Mouse (Mus musculus) embryonic facial prominence, embryonic 15.5 days (tissue): ENCODE measurements around the gene Des. TPM values are rescaled to one million over a fixed set of nuclear protein-coding genes. Genes with fewer than 3 reads are reported as not detected.

Experiments
- ATAC-seq: fragments of 200-750 bp; cut with Nextera tagmentation; 2 replicates; pipeline ENCODE4 v1.8.0; 2017; ENCODE audit warnings: low read depth, moderate TSS enrichment; ENCODE audit not compliant: insufficient number of reproducible peaks, low FRiP score, low TSS enrichment
- H3K27ac ChIP-seq: fragments of 300-500 bp; sonication (generic); replicated peaks from 2 replicates; pipeline ENCODE4 v1.5.1; 2015; ENCODE audit warnings: mild to moderate bottlenecking, inconsistent platforms
- H3K27me3 ChIP-seq: fragments of 300-500 bp; sonication (generic); 2 replicates; pipeline ENCODE4 v1.6.1; 2015; ENCODE audit warnings: inconsistent platforms
- H3K36me3 ChIP-seq: fragments of 300-500 bp; sonication (generic); 2 replicates; pipeline ENCODE4 v1.6.1; 2015; ENCODE audit warnings: mild to moderate bottlenecking, inconsistent platforms
- H3K4me1 ChIP-seq: fragments of 300-500 bp; sonication (generic); 2 replicates; pipeline ENCODE4 v1.6.1; 2015; ENCODE audit warnings: inconsistent platforms
- H3K4me2 ChIP-seq: fragments of 300-500 bp; sonication (generic); replicated peaks from 2 replicates; pipeline ENCODE4 v1.6.1; 2015; ENCODE audit warnings: mild to moderate bottlenecking, inconsistent platforms
- H3K4me3 ChIP-seq: fragments of 300-500 bp; sonication (generic); replicated peaks from 2 replicates; pipeline ENCODE4 v1.5.1; 2015; ENCODE audit warnings: mild to moderate bottlenecking, inconsistent platforms
- H3K9ac ChIP-seq: fragments of 300-500 bp; sonication (generic); 2 replicates; pipeline ENCODE4 v1.6.1; 2015; ENCODE audit warnings: inconsistent platforms
- H3K9me3 ChIP-seq: fragments of 300-500 bp; sonication (generic); replicated peaks from 2 replicates; pipeline ENCODE4 v1.6.1; 2016; ENCODE audit warnings: inconsistent platforms
- WGBS: fragments of 180-500 bp; shearing (Covaris S2); methylation state at CpG from one replicate; pipeline ENCODE4 v1.1.7; 2015; 5-methylcytosine and 5-hydroxymethylcytosine counted together
- polyA plus RNA-seq: library from polyadenylated mRNA; unstranded; fragments of >200 nt; fragmentation: Nextera tagmentation; extraction: Ambion mirVana; gene quantifications from 2 replicates; pipeline ENCODE4 v1.2.1, GENCODE M21; 2015

Des gene
- polyA plus RNA-seq: 112 and 140 TPM in 2 replicates

DNA sequence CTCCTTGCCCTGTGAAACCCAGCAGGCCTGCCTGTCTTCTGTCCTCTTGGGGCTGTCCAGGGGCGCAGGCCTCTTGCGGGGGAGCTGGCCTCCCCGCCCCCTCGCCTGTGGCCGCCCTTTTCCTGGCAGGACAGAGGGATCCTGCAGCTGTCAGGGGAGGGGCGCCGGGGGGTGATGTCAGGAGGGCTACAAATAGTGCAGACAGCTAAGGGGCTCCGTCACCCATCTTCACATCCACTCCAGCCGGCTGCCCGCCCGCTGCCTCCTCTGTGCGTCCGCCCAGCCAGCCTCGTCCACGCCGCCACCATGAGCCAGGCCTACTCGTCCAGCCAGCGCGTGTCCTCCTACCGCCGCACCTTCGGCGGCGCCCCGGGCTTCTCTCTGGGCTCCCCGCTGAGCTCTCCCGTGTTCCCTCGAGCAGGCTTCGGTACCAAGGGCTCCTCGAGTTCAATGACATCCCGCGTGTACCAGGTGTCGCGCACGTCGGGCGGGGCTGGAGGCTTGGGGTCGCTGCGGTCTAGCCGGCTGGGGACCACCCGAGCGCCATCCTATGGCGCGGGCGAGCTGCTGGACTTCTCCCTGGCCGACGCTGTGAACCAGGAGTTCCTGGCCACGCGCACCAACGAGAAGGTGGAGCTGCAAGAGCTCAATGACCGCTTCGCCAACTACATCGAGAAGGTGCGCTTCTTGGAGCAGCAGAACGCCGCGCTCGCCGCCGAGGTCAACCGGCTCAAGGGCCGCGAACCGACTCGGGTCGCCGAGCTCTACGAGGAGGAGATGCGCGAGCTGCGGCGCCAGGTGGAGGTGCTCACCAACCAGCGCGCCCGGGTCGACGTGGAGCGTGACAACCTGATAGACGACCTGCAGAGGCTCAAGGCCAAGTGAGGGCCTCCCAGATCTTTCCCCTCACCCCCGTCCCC is at the start of gene Des:
Gene Des (plus strand): TSS at position 218 of the 920 bp plus-strand sequence.
- H3K36me3 ChIP-seq: no peaks in the 10 kb centered on the region
- no peak within 1 kb of the TSS for H3K9ac ChIP-seq
- H3K27me3 ChIP-seq: peaks cover 40% of the 10 kb centered on the region
- 3% methylated on average over 79 of the region's 80 CpGs for WGBS
- H3K9me3 ChIP-seq: no peaks in the 10 kb centered on the region
- ATAC-seq: peak; percentile 59
- peak within 1 kb of the TSS; percentile 36 for H3K4me3 ChIP-seq
- peaks cover 16% of the 10 kb centered on the region for H3K4me1 ChIP-seq
- H3K27ac ChIP-seq: no peak within 1 kb of the TSS
- H3K4me2 ChIP-seq: peak within 1 kb of the TSS; percentile 54

DNA sequence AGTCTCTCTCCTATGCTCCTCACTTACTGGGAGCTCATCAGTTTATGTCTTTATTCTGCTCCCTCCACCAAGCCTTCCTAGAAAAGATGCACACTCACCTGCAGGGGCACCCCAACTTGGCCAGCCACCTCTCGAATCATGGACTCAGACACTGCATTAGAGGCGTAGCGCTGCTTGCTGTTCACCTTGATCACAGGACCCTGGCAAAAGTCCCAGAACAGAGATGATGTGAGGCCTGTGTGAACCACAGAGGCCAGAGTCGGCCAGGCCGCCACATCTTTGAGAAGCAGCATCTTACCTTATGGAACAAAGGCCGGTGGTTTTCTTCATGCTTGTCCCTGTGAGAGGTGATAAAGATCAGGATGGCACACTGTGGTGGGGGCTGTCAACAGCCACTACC is 48.4 kb upstream of the Des start:
- H3K4me2 ChIP-seq: no peak overlapping the region
- H3K27ac ChIP-seq: no peak overlapping the region
- WGBS: 93% methylated on average over 6 of the region's 6 CpGs
- peaks cover 81% of the 10 kb centered on the region for H3K36me3 ChIP-seq
- no peaks in the 10 kb centered on the region for H3K9me3 ChIP-seq
- H3K4me3 ChIP-seq: no peak overlapping the region
- no peak overlapping the region for H3K9ac ChIP-seq
- H3K27me3 ChIP-seq: no peaks in the 10 kb centered on the region
- peaks cover 9% of the 10 kb centered on the region; the same call in 1 of the 2 replicates for H3K4me1 ChIP-seq
- no peak for ATAC-seq

- Histone ChIP-seq H3K4me3 (no peak overlapping the region), H3K27me3 (no peaks in the 10 kb centered on the region), H3K4me1 (peaks cover 14% of the 10 kb centered on the region; the same call in 1 of the 2 replicates), H3K36me3 (peaks cover 54% of the 10 kb centered on the region), H3K9me3 (no peaks in the 10 kb centered on the region), H3K27ac (no peak overlapping the region), H3K9ac (no peak overlapping the region), H3K4me2 (no peak overlapping the region)
- ATAC-seq: no peak
- whole genome bisulfite sequencing: 91% methylated on average over 6 of the region's 6 CpGs
Observed at GRCm38 (mm10) chr1:75315011-75315410, 45.1 kb upstream of the Des start.

- H3K4me2 ChIP-seq: peak overlapping the region; percentile 55
- H3K4me1 ChIP-seq: peaks cover 14% of the 10 kb centered on the region; the same call in 1 of the 2 replicates
- peaks cover 47% of the 10 kb centered on the region for H3K36me3 ChIP-seq
- H3K27me3 ChIP-seq: no peaks in the 10 kb centered on the region
- H3K9ac ChIP-seq: no peak overlapping the region
- WGBS: 85% methylated on average over 29 of the region's 29 CpGs
- ATAC-seq: no peak
- no peaks in the 10 kb centered on the region for H3K9me3 ChIP-seq
- peak overlapping the region; percentile 85 for H3K4me3 ChIP-seq
- no peak overlapping the region for H3K27ac ChIP-seq
Observed at GRCm38 (mm10) chr1:75315456-75316365, 44.4 kb upstream of the Des start.

GRCm38 (mm10) chr1:75316861-75317240 is 43.3 kb upstream of the Des start:
- under 1% methylated on average over 20 of the region's 20 CpGs for WGBS
- peak overlapping the region; percentile 85 for H3K4me3 ChIP-seq
- ATAC-seq: peak; percentile 26
- H3K9ac ChIP-seq: peak overlapping the region; percentile 68
- H3K4me1 ChIP-seq: peaks cover 14% of the 10 kb centered on the region; the same call in 1 of the 2 replicates
- H3K4me2 ChIP-seq: peak overlapping the region; percentile 55
- peak overlapping the region; percentile 95 for H3K27ac ChIP-seq
- no peaks in the 10 kb centered on the region for H3K27me3 ChIP-seq
- peaks cover 35% of the 10 kb centered on the region for H3K36me3 ChIP-seq
- no peaks in the 10 kb centered on the region for H3K9me3 ChIP-seq

DNA sequence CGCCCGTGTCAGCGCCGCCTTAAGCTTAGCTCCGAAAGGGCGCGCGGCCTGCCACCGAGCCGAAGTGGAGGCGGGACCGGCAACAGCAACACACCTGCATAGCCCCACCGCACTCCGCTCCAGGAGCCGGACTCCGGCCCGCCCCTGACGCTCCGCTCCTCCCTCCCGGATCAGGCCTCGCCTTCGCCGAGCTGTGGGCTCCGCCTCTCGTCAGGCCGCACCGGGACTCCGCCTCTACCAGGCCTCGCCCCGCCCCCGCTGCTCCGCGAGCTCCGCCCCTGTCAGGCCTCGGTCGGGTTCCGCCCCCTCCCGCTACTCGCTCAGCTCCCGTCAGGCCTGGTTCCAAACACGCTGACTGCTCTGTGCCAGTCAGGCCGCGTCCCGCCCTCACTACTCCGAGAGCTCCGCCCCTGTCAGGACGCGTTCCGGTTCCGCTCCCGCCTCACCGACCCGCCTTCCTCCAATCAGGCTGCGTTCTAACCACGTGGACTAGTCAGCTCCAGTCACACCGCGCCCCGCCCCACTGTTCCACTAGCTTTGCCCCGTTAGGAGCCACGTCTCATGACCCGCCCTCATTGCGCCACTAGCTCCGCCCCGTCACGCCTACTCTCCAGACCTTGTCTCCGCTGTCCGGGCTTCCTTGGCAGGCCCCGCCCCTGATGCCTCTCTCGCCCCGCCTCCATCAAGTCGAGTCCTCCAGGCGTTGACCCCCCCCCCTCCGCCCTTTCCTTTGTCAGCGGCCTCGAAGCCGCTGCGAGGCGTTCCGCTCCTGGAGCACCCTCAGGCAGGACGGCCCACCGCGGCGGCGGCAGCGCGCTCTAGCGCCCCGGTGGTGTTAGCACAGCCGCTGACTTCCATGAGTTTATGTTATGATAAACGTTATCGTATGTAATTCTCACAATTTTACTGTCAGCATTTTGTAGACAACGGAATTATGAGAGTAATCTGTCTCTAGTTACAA is 42.6 kb upstream of the Des start, which contains the start of gene Dnpep:
Gene Dnpep (minus strand): TSS at position 750 of the 961 bp plus-strand sequence.
- Histone ChIP-seq H3K4me1 (peaks cover 14% of the 10 kb centered on the region; the same call in 1 of the 2 replicates), H3K9ac (peak within 1 kb of the TSS; percentile 68), H3K9me3 (no peaks in the 10 kb centered on the region), H3K4me3 (peak within 1 kb of the TSS; percentile 85), H3K27ac (peak within 1 kb of the TSS; percentile 95), H3K4me2 (peak within 1 kb of the TSS; percentile 55), H3K36me3 (peaks cover 29% of the 10 kb centered on the region), H3K27me3 (no peaks in the 10 kb centered on the region)
- ATAC-seq: peak; percentile 97
- under 1% methylated on average over 92 of the region's 92 CpGs for WGBS

GRCm38 (mm10) chr1:75318301-75318700 is 41.8 kb upstream of the Des start:
- WGBS: 58% methylated on average over 3 of the region's 3 CpGs
- H3K9ac ChIP-seq: 0 out of 2 replicates have a peak overlapping the region, but pooled peaks have one; percentile 19
- H3K27ac ChIP-seq: peak overlapping the region; percentile 68
- peak overlapping the region; percentile 55 for H3K4me2 ChIP-seq
- no peaks in the 10 kb centered on the region for H3K27me3 ChIP-seq
- ATAC-seq: no peak
- peaks cover 21% of the 10 kb centered on the region for H3K36me3 ChIP-seq
- no peaks in the 10 kb centered on the region for H3K9me3 ChIP-seq
- peak overlapping the region; percentile 85 for H3K4me3 ChIP-seq
- H3K4me1 ChIP-seq: peaks cover 14% of the 10 kb centered on the region; the same call in 1 of the 2 replicates

- ATAC-seq: no peak
- no peaks in the 10 kb centered on the region for H3K27me3 ChIP-seq
- H3K9ac ChIP-seq: no peak overlapping the region
- H3K36me3 ChIP-seq: peaks cover 17% of the 10 kb centered on the region
- no peak overlapping the region for H3K27ac ChIP-seq
- no peak overlapping the region for H3K4me2 ChIP-seq
- no peaks in the 10 kb centered on the region for H3K9me3 ChIP-seq
- H3K4me3 ChIP-seq: no peak overlapping the region
- H3K4me1 ChIP-seq: peaks cover 14% of the 10 kb centered on the region; the same call in 1 of the 2 replicates
- 85% methylated on average over 4 of the region's 4 CpGs for WGBS
Observed at GRCm38 (mm10) chr1:75318736-75319135, 41.4 kb upstream of the Des start.

DNA sequence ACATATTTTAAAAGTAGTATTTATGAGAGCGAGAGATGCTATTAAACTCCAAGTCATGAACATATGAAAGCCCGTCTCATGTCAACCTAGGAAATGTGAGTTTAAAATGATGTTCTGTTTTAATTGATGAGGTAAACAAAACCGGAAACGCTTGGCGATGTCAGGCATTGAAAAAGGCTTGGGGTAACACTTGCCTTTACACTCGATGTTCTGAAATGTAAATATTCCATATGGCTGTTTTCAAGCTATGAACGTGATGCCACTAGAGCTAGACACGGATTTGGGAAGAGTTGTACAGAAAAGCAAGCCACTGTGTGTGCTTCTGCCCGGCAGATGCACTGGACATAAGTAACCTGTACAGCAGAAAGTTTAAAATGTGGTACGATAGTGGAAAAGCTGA is 41.0 kb upstream of the Des start:
- H3K4me3 ChIP-seq: no peak overlapping the region
- H3K27me3 ChIP-seq: no peaks in the 10 kb centered on the region
- H3K9me3 ChIP-seq: no peaks in the 10 kb centered on the region
- no peak for ATAC-seq
- no peak overlapping the region for H3K9ac ChIP-seq
- WGBS: 89% methylated on average over 10 of the region's 10 CpGs
- no peak overlapping the region for H3K27ac ChIP-seq
- H3K4me1 ChIP-seq: peaks cover 14% of the 10 kb centered on the region; the same call in 1 of the 2 replicates
- H3K36me3 ChIP-seq: peaks cover 13% of the 10 kb centered on the region
- H3K4me2 ChIP-seq: no peak overlapping the region

DNA sequence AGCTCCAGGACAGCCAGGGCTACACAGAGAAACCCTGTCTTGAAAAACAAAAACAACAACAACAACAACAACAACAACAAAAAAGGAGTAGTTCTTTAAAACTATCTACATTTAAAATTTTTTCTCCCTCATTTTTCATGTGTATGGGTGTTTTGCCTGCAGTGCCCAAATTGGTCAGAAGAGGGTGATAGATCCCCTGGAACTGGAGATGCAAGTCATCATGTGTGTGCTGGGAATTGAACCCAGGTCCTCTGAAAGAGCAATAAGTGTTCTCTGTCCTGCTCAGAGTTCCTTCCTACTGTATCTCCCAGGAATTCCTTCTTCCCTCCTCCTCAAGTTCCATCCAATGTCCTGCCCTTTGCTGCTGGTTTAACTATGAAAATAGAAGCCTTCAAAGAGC is 32.7 kb upstream of the Des start:
- no peak overlapping the region for H3K27ac ChIP-seq
- H3K4me3 ChIP-seq: no peak overlapping the region
- no peak overlapping the region for H3K9ac ChIP-seq
- H3K4me2 ChIP-seq: no peak overlapping the region
- ATAC-seq: no peak
- no peaks in the 10 kb centered on the region for H3K36me3 ChIP-seq
- peaks cover 4% of the 10 kb centered on the region for H3K9me3 ChIP-seq
- no peaks in the 10 kb centered on the region for H3K4me1 ChIP-seq
- no peaks in the 10 kb centered on the region for H3K27me3 ChIP-seq
